Mouse (Mus musculus): ENCODE data around the gene Vrk3. TPM values are rescaled to one million over a fixed set of nuclear protein-coding genes. Genes with fewer than 3 reads are reported as not detected.

Vrk3 gene
- polyA plus RNA-seq, 1 experiment from 2014 or later = 26.8 TPM

Other genes starting within 250 kb of the Vrk3 start
- 0.15 and 0.20 TPM in 2 replicates for gene Mybpc2, start 223.8 kb upstream of the Vrk3 start, polyA plus RNA-seq (2014; fragmentation: Nextera tagmentation; extraction: Ambion mirVana)
- gene Spib, start 216.3 kb upstream of the Vrk3 start, polyA plus RNA-seq (2014; fragmentation: Nextera tagmentation; extraction: Ambion mirVana) = not detected in 2 replicates
- 17.8 and 19.5 TPM in 2 replicates for gene Pold1, start 199.6 kb upstream of the Vrk3 start, polyA plus RNA-seq (2014; fragmentation: Nextera tagmentation; extraction: Ambion mirVana)
- gene Nr1h2, start 194.5 kb upstream of the Vrk3 start, polyA plus RNA-seq (2014; fragmentation: Nextera tagmentation; extraction: Ambion mirVana) = 57.1 and 62.0 TPM in 2 replicates
- gene Napsa, start 176.0 kb upstream of the Vrk3 start, polyA plus RNA-seq (2014; fragmentation: Nextera tagmentation; extraction: Ambion mirVana) = 1.1 TPM in 1 of 2 replicates, not detected in the other
- gene Kcnc3, start 157.7 kb upstream of the Vrk3 start, polyA plus RNA-seq (2014; fragmentation: Nextera tagmentation; extraction: Ambion mirVana) = 5.2 and 7.5 TPM in 2 replicates
- 2.5 and 2.7 TPM in 2 replicates for gene Myh14, start 77.6 kb upstream of the Vrk3 start, polyA plus RNA-seq (2014; fragmentation: Nextera tagmentation; extraction: Ambion mirVana)
- gene Izumo2, start 39.7 kb upstream of the Vrk3 start, polyA plus RNA-seq (2014; fragmentation: Nextera tagmentation; extraction: Ambion mirVana) = not detected in 2 replicates
- gene Zfp473, start 2.6 kb downstream of the Vrk3 start, polyA plus RNA-seq (2014; fragmentation: Nextera tagmentation; extraction: Ambion mirVana) = 0.58 and 0.89 TPM in 2 replicates
- gene Nup62, start 67.7 kb downstream of the Vrk3 start, polyA plus RNA-seq (2014; fragmentation: Nextera tagmentation; extraction: Ambion mirVana) = 29.1 and 35.2 TPM in 2 replicates
- 0.97 and 1.4 TPM in 2 replicates for gene Il4i1, start 68.0 kb downstream of the Vrk3 start, polyA plus RNA-seq (2014; fragmentation: Nextera tagmentation; extraction: Ambion mirVana)
- gene Atf5, start 68.2 kb downstream of the Vrk3 start, polyA plus RNA-seq (2014; fragmentation: Nextera tagmentation; extraction: Ambion mirVana) = 2.2 and 2.8 TPM in 2 replicates
- 61.9 and 63.7 TPM in 2 replicates for gene Akt1s1, start 100.6 kb downstream of the Vrk3 start, polyA plus RNA-seq (2014; fragmentation: Nextera tagmentation; extraction: Ambion mirVana)
- gene Tbc1d17, start 100.7 kb downstream of the Vrk3 start, polyA plus RNA-seq (2014; fragmentation: Nextera tagmentation; extraction: Ambion mirVana) = 107 and 122 TPM in 2 replicates
- 28.8 and 30.4 TPM in 2 replicates for gene Pnkp, start 108.7 kb downstream of the Vrk3 start, polyA plus RNA-seq (2014; fragmentation: Nextera tagmentation; extraction: Ambion mirVana)
- 480 and 508 TPM in 2 replicates for gene Ptov1, start 121.4 kb downstream of the Vrk3 start, polyA plus RNA-seq (2014; fragmentation: Nextera tagmentation; extraction: Ambion mirVana)
- 114 and 128 TPM in 2 replicates for gene Med25, start 144.3 kb downstream of the Vrk3 start, polyA plus RNA-seq (2014; fragmentation: Nextera tagmentation; extraction: Ambion mirVana)
- gene Fuz, start 147.7 kb downstream of the Vrk3 start, polyA plus RNA-seq (2014; fragmentation: Nextera tagmentation; extraction: Ambion mirVana) = 16.7 and 17.2 TPM in 2 replicates
- gene Ap2a1, start 181.1 kb downstream of the Vrk3 start, polyA plus RNA-seq (2014; fragmentation: Nextera tagmentation; extraction: Ambion mirVana) = 124 and 133 TPM in 2 replicates
- gene Tsks, start 194.8 kb downstream of the Vrk3 start, polyA plus RNA-seq (2014; fragmentation: Nextera tagmentation; extraction: Ambion mirVana) = not detected in 2 replicates
- 50.1 and 52.3 TPM in 2 replicates for gene Cpt1c, start 226.4 kb downstream of the Vrk3 start, polyA plus RNA-seq (2014; fragmentation: Nextera tagmentation; extraction: Ambion mirVana)
- 236 and 281 TPM in 2 replicates for gene Prmt1, start 238.2 kb downstream of the Vrk3 start, polyA plus RNA-seq (2014; fragmentation: Nextera tagmentation; extraction: Ambion mirVana)
- 46.7 and 54.0 TPM in 2 replicates for gene Irf3, start 249.2 kb downstream of the Vrk3 start, polyA plus RNA-seq (2014; fragmentation: Nextera tagmentation; extraction: Ambion mirVana)